Mouse (Mus musculus) spleen, adult 18-20 months (tissue): ENCODE measurements around the gene Armh3.
A peak's percentile ranks its signal among the peaks of the same experiment; 100 is the strongest.
"Not testable (repeated sequence)": the region's sequence is repeated elsewhere in the genome, so short reads cannot be mapped to it uniquely, and the experiment has no call there.

Experiments
- DNase-seq, 2 experiments: peaks; one replicate each; pipeline ENCODE4 v3.0.0; 2022; ENCODE audit warnings: mixed read lengths in 2 of 2

Armh3 gene

DNA sequence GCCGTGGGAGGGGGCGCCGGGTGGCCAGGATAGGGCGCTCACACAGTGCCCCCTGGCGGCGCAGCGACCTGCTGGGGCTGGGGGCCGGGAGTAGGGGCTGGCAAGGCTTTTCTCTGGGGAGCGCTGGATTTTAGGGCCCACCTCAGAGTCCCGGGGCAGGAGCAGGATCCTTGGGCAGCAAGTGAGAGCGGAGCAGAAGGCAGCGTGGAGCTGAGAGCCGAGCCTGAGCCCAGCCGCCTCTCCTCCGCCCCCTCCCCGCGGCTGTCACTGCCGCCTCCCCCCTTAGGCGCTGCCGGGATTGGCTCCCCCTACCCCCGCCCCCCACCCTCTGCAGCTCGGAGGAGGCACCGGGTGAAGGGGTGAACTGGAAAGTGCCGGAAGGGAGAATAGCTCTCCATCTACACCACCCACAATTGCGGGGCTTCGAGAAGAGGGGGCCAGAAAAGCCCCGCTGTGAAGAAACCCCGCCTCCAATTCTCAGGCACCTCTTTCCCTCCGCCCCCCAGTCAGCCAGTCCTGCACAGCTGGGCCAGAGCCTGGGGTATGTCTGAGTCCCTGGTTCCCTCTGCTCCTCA, 182.4 kb downstream of the Armh3 start, which contains the start of gene Kcnip2:
Gene Kcnip2 (minus strand): TSS at position 231 of the 575 bp plus-strand sequence.
- DNase-seq: peak in 1 of 2 experiments; percentile 23

DNA sequence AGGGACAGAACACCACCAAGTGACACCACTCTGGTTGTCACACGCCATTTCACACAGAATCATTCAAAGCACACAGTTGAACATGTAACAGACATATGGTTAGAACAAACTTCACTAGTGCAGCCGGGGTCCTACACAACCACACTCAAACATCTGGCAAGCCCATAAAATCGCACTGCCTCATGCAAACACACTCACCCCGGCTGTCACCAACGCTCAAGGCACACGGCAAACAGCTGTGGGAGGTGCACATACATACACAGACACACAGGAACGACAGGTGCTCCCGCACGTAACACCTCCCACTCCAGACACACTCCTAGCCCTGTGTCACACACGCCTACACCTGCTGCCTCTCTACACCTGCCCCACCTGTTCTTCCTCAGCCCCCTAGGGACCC, 183.1 kb downstream of the Armh3 start:
- no peak for DNase-seq

GRCm38 (mm10) chr19:45813801-45814200, 184.5 kb downstream of the Armh3 start:
- DNase-seq: no peak

DNA sequence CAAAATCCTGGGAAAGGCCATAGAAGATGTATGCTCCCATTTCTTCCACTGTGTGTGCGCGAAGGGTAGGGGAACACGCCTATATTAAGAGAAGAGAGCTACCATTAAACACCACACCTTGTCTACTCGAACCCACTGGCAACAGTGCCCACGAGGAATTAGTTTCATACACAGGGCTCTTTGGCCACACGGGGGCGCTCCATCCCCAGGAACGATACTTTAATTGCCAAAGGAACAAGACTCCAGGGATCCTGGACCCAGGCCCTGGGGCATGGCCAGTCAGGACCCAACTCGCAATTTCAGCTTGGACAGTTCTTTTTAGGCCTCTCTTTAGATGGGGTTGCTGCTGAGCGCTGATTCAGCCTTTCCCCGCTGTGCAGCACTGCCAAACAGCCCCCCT, 185.0 kb downstream of the Armh3 start:
- peak; percentile 54 to 85 for DNase-seq

- no peak for DNase-seq
Measured at GRCm38 (mm10) chr19:45812673-45813252, 185.5 kb downstream of the Armh3 start.

DNA sequence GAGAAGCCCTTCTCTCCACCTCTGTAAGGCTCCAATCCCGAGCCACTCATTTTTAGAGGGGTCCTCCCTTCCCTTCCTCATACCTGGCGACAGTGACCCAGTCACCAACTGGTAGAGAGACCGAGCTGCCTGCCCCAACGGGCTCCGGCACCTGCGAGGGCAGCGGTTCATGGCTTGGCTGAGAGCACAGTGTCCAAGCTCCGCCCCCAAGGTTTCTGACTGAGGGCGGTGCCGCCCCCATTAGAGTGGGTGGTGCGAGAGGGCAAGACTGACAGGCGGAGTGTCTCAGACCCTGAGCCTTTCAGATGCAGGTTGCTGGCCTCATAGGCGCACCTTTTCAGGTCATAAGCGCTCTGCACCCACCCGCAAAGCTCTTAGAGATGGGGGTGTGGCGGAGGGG, 186.2 kb downstream of the Armh3 start:
- DNase-seq: peak; percentile 43 to 63

DNA sequence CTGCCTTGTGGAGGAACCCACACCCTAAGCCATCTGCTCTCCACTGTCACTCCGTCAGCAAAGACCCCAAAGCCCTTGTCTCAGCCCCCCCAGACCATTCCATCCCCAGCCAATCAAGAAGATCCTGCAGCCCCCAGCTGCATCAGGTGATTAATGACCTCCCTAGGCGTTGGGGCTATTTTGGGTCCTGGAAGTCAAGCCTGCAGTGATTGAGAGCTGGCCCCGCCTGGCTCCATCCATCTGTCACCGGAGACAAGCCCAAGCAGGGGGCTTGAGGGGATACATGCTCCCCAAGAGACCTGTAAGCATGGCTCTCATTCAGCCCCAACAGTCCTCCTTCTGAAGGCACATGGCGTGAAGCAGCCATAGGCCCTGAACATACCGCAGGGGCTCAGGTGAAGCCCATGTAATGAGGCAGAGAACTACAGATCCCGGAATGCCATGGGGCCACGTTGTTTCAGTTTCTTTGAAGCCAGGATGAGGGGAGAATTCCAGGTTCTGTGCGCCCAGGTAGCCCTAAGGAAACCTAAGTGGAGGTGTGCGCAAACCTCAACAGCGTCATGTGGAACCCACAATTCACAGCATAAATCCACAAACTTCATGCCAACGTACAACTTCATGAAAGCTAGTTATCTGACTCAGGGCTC, 187.1 kb downstream of the Armh3 start:
- no peak for DNase-seq

DNA sequence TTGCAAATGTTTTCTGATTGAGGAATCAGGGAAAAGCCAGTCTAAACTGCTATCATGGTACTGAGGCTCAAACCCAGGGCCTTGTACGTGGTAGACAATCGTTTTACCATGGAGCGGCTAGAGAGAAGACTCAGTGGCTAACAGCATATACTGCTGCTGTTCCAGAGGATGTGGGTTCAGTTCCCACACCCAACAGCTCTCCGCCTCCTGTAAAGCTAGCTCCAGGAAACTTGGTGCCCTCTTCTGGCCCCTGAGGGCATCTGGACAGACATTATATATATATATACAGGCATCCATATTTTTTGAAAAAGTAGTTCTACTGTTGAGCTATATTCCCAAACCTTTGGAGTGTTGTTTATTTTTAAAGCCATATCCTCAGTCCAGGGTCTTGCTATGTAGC, 190.6 kb downstream of the Armh3 start:
- DNase-seq: no peak

DNA sequence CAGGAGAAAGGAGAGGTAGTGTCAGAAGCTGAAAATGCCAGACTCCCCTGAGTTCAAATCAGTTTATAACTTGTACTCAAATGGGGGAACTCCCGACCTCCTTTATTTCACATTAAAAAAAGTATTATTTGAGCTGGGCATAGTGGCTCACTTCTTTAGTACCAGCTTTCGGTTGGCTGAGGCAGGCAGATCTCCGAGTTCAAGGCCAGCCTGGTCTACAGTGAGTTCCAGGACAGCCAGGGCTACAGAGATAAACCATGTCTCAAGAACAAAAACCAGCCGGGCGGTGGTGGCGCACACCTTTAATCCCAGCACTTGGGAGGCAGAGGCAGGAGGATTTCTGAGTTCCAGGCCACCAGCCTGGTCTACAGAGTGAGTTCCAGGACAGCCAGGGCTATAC, 192.5 kb downstream of the Armh3 start:
- not testable (repeated sequence) for DNase-seq

DNA sequence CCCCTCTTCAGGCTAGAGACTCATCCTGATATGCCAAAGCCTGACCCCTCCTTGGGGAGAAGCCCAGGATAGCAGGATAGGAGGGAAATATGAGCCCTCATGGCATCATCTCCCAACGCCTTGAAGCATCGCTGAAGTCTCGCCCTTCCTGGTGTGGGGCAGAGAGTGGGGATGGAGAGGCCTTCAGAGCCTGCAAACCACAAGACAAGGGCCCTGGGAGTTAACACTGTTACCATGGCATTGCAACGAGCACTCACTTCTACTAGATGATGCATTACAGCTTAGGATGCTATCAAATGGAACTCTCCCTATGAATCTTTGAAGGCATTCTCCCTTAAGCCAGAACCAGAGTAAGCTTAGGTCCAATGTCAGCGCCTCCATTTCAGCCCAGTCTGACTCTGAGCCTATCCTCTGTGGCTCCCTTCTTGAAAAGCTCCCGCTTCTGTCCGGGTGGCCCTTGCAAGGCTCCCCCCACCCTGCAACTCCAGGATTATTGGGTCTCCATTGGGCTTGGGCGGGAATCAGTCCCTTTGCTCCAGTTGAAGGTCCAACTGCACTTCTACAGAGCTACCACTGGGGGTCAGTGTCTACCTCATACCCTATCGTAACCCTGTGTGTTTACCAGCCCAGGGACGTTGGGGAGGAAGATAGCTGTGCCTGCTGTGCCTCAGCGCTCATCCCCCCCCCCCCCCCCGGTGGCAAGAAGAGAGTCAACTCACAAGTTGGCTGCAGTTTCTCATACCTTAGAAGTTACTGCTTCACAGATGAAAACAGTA, 193.5 kb downstream of the Armh3 start:
- DNase-seq: no peak

DNA sequence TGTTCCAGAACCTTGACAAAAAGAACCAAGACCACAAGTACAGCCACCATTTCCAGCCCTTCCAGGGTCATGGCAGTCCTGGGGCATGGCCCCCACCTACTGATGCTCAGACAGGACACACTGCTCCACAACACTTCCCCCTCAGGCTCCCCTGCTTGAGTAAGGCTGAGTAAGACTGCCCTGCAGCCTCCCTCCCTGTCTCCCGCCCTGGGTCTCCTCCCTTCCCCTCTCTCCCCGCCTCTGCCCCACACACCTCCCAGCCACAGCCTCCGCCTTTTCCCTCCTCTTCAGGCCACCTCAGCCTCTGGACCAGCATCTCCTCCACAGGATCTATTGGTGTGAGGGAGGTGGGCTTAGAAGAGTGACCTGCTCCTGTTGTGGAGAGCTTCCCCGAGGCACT, 194.9 kb downstream of the Armh3 start:
- DNase-seq: no peak

- no peak for DNase-seq
Measured at GRCm38 (mm10) chr19:45802702-45803101, 195.6 kb downstream of the Armh3 start.

GRCm38 (mm10) chr19:45796879-45797278, 201.4 kb downstream of the Armh3 start:
- no peak for DNase-seq

- DNase-seq: no peak
Measured at GRCm38 (mm10) chr19:45796061-45796556, 202.2 kb downstream of the Armh3 start.

GRCm38 (mm10) chr19:45795406-45795944, 202.8 kb downstream of the Armh3 start:
- DNase-seq: no peak

- DNase-seq: no peak
Measured at GRCm38 (mm10) chr19:45794718-45795117, 203.6 kb downstream of the Armh3 start.

DNA sequence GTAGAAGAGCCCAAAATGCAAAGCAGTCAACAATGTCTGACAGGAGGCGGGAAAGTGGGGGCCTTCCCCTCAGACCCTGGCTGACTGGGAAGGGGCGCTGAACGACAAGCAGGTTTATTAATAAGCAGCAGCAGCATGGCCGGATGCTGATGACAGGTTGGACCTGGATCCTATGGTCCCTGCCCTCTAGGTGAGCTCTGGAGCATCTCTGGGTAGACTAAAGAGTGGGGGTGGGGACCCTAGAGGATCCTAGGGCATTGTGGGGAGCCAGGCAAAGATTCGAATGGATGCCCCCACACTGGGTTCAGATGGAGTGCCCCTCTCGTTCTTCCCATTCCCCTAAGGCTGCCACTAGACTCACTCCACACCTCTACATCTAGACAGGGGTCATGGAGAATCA, 205.9 kb downstream of the Armh3 start:
- DNase-seq: no peak

- DNase-seq: peak; percentile 21 to 25
Measured at GRCm38 (mm10) chr19:45789888-45790874, 208.1 kb downstream of the Armh3 start.

GRCm38 (mm10) chr19:45789365-45789764, 208.9 kb downstream of the Armh3 start:
- DNase-seq: no peak

GRCm38 (mm10) chr19:45788337-45788736, 210.0 kb downstream of the Armh3 start:
- no peak for DNase-seq

GRCm38 (mm10) chr19:45787450-45787849, 210.8 kb downstream of the Armh3 start:
- no peak for DNase-seq

DNA sequence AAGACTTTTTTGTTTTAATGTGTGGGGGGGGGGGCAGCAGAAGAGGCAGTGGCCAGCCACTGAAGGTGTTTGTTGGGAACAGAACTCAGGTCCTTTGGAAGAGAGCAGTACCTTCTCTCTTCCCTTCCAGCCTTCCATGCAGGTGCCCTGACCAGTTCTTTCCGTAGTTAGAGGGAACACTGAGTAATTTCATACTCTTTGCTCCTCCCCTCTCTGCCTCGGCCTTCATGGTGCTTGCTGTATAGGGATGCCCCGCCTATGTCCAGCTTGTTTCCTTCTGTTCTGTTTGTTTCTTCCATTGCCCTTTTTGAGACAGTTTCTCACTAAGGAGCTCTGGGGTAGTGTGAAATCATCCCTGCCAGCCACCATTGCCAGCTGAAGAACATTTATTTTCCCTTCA, 212.8 kb downstream of the Armh3 start:
- DNase-seq: no peak
